Mouse (Mus musculus) mammary gland, adult 2 months (tissue): ENCODE measurements around the gene H2-M10.3. TPM values are rescaled to one million over a fixed set of nuclear protein-coding genes. Genes with fewer than 3 reads are reported as not detected.

Experiments
- polyA plus RNA-seq: library from polyadenylated mRNA; depleted of rRNA; stranded (reverse); fragments of >200 nt; gene quantifications from 2 replicates; pipeline ENCODE4 v1.2.3, GENCODE M21; 2012; ENCODE audit warnings: low replicate concordance; rRNA removed

Gene H2-M10.3
- polyA plus RNA-seq = not detected in 2 replicates

DNA sequence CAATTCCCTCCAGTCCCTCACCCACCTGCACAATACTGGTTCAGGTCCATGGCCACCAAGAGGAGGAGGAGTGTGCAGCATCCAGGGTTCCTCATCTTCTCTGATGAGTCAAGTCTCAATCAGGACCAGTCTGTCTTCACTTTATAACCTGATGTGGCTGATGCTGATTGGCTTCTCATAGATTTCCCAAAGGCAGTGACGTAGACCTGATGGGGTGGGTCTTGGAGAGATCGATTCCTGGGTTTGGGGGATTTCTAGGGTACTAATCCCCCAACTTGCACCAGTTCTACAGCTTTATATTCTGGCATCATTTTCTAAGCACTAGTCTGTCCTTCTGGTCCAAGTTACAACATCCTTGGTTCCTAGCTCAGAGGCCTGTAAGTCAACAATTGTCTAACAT, at the start of gene H2-M10.3:
H2-M10.3 (minus strand) TSS at position 101 of the 400 bp plus-strand sequence.

GRCm38 (mm10) chr17:36326055-36326454, 42.2 kb downstream of the H2-M10.3 start, which contains the start of gene H2-M10.1:
Gene H2-M10.1 (minus strand): TSS chr17:36326155.

Other genes starting within 250 kb of the H2-M10.3 start
- gene Gm19684, start 246.7 kb downstream of the H2-M10.3 start, polyA plus RNA-seq = 0.57 and 0.60 TPM in 2 replicates
- gene Gm7030, start 239.0 kb downstream of the H2-M10.3 start, polyA plus RNA-seq = 0.17 and 0.23 TPM in 2 replicates
- gene Gm8909, start 199.9 kb downstream of the H2-M10.3 start, polyA plus RNA-seq = 0.17 TPM in 1 of 2 replicates, not detected in the other
- gene H2-T3, start 178.1 kb downstream of the H2-M10.3 start, polyA plus RNA-seq = 0.07 TPM in 1 of 2 replicates, not detected in the other
- 54.3 and 107 TPM in 2 replicates for gene Rpp21, start 110.3 kb downstream of the H2-M10.3 start, polyA plus RNA-seq
- gene Trim39, start 96.2 kb downstream of the H2-M10.3 start, polyA plus RNA-seq = 12.0 and 17.1 TPM in 2 replicates
- gene H2-M10.2, start 81.9 kb downstream of the H2-M10.3 start, polyA plus RNA-seq = not detected in 2 replicates
- not detected in 2 replicates for gene H2-M10.1, start 42.3 kb downstream of the H2-M10.3 start, polyA plus RNA-seq
- not detected in 2 replicates for gene H2-M10.4, start 93.9 kb upstream of the H2-M10.3 start, polyA plus RNA-seq
- 0.11 TPM in 1 of 2 replicates, not detected in the other for gene H2-M11, start 178.7 kb upstream of the H2-M10.3 start, polyA plus RNA-seq